Mouse (Mus musculus): ENCODE results near the gene Nup188. TPM values are rescaled to one million over a fixed set of nuclear protein-coding genes. Genes with fewer than 3 reads are reported as not detected.

Gene Nup188
- total RNA-seq, 2 experiments from 2014 or later, result 6.8 to 7.8 TPM

- DNase-seq (ENCODE audit: low spot score), result no peak
Observed at GRCm38 (mm10) chr2:30349196-30349595, 63.0 kb downstream of the Nup188 start.

- no peak for DNase-seq (ENCODE audit: low spot score)
Observed at GRCm38 (mm10) chr2:30351149-30351548, 65.0 kb downstream of the Nup188 start.

DNA sequence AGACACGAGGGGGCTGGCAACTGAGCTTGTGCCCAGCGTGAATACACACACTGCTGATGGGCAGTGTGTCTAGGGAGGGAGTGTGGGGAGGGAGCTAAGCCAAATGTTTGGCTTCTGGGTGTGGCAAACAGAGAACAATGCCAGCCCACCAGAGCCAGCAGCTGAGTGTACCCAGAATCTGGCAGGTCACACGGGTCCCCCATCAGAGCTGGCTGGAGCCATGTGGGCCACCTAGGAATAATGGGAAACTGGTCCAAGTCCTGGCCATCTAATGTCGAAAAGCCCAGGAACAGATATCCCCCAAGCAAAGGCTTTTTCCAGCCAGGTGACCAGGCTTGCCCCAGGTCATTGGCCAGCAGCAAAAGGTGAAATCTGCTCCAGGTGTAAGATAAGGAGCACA, 69.7 kb downstream of the Nup188 start:
- DNase-seq (ENCODE audit: low spot score), result no peak

DNA sequence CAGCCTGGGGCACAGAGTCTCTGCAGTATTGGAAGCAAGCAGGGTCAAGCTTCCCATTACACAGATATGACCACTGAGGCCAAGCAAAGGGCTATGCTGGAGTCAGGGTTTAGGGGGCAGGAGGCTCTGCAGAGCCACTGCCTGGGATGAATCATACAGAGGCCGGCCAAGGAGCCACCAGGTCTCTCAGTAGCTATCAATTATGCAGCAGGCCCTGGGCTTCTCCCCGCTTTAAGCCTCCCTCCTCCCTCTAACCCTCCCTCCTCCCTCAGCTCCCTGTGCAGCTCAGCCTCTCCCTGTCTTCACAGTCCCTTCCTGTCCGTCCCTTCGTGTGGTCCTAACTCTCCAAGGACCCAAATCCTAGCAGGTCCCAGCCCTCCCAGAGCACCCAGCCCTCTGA, 70.1 kb downstream of the Nup188 start:
- DNase-seq (ENCODE audit: low spot score), result no peak

DNA sequence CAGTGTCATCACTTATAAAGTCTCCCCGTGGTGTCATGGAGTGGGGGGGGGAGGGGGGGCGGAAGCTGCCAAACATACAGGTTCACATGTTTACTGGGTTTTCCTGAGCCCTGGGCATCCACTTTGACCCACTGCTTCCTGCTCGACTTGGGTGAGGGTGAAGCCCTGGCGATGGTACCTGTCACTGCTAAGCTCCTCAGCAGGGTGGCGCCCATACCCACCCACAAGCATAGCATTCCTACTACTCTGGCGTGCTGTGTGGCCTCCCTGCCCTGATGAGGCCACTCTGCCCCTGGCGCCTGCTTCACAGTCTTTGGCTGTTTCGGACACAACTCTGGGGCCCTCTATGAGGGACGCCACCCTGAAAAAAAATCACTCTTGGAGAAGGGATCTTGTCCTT, 70.7 kb downstream of the Nup188 start:
- DNase-seq (ENCODE audit: low spot score), result no peak

DNA sequence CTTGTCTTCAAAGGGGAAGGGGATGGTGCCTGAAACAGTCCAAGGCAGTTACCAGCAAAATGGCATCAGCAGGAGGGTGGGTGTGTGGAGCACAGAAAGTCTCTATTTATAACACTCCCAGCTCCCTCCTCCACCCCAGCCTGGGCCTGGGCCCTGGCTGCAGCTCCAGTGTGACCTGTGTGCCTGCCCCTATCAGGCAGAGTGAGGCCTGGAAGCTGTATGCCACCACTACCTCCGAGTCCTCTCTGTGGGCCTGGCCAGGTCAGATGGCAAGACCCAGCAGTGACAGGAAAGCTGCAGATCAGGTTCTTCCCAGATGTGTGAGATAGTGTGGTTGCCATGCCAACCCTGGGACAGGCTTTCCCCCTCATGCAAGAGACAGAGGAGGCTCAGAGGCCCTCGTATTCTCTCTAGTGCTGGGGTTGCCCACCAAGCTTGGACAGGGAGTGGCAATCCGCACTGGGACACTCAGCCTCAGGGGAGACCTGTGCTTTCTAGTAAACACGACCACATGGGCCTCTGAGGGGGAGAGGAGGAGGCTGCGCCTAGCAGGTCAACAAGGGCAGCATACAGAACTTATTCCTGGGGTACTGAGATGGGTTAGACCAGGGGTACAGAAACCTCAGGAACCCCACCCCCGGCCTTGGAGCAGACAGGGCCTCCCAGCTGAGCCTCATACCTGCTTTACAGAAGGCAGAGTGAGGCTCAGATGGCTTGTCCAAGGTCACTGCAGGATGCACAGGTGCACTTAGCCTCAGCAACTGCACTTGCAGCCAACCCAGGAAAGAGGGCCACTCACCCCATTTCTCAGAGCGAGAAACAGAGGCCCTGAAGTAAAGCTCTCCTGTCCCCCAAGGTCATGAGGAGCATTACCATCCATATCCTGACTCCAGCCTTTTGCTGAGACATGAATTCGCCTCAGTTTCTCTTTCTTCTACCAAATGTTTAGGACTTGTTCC, 71.6 kb downstream of the Nup188 start:
- no peak for DNase-seq (ENCODE audit: low spot score)

- DNase-seq (ENCODE audit: low spot score), result peak; percentile 75
Observed at GRCm38 (mm10) chr2:30358533-30359531, 72.6 kb downstream of the Nup188 start, which contains the start of gene Sh3glb2. Gene Sh3glb2 (minus strand): TSS chr2:30359337.

- DNase-seq (ENCODE audit: low spot score), result no peak
Observed at GRCm38 (mm10) chr2:30360626-30361025, 74.4 kb downstream of the Nup188 start.

DNA sequence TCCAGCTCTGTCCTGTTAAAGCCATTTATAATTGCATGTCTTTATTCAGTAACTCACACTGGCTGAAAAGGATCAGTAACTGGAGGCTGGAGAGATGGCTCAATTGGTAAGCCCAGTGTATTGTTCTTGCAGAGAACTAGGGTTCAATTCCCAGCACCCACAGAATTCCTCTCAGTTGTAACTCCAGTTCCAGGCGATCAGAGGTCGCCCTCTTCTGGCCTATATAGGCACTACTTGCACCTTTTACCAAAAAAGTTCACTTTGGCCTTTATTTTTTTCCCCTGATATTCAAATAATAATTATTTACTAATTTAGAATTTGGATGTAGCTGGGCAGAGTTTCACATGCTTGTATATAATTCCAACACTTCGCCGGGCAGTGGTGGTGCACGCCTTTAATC, 76.7 kb downstream of the Nup188 start:
- no peak for DNase-seq (ENCODE audit: low spot score)

DNA sequence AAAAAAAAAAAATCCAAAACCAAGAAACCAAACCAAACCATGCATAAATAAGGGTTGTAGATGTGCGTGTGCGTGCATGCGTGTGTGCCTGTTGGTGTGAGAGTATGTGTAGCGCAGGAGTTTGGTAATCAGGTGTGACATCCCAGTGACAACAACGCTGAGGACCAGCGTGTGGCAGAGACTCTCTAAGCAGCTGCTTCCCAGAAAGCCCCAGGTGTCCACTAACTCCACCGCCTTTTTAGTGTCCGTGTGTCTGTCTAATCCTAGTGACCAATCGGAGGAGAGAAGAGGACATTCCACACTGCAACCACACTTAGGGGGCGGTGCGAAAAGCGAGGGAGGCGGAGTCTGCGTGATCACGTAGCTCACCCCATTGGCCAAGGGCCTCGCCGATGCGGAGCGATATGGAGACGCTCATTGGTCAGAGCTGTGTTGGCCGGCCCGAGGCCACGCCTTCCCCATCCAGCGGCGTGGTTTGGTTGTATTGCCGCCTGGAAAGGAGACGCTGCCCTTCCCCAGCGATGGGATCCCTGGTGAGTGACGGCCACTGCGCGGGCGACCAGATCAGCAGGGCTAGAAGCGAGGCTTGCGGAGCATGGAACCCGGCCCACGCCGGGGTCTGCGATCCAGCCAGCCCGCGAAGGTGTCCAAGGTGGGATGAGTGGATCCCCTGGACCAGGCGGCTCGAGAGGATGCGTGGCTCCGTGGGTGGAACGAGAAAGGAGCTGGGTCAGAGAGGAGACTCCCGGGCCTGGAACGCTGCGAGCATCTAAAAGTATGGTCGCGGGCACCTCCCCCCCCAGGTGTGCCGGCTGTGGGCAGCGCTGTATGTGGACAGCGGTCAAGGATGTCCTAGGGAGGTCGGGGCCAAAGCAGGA, 77.8 kb downstream of the Nup188 start, which contains the start of gene Miga2:
Gene Miga2 (plus strand): TSS at position 461 of the 878 bp plus-strand sequence.
- peak; percentile 100 for DNase-seq (ENCODE audit: low spot score)

DNA sequence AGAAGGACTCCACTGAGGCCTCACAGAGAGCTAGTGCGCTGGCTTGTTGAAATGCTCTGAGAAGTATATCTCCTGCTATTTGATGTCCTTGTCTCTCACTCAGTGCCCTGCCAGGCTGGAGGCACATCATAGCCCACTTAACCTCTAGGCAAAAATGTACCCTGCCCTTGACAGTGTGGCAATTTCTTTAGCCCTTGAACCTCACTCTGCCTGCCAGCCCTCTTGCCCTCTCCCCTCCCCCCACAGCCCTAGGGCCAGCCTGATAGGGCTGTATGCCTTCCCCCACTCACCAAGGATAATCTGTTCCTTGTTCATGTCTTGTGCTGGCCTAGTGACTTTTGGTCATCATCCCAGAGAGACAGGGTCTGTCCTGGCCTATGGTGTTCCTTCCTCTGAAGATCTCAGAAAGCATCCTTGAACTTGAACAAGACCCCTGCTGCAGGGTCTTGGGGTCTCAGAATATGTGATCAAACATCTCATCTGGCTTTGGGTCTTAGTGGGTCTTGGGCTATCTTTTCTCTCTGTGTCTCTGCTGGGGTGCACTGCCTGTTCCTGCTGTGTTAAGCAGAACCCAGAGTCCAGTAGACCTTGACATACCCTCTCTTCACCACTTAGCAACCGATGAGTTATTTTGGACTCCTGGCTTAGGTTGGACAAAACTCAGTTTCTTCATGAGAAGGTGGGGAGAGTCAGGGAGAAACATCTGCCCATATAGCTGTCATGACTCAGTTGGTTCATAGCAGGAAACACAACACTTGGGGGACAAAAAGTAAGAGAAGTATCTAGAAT, 79.3 kb downstream of the Nup188 start:
- DNase-seq (ENCODE audit: low spot score), result no peak

DNA sequence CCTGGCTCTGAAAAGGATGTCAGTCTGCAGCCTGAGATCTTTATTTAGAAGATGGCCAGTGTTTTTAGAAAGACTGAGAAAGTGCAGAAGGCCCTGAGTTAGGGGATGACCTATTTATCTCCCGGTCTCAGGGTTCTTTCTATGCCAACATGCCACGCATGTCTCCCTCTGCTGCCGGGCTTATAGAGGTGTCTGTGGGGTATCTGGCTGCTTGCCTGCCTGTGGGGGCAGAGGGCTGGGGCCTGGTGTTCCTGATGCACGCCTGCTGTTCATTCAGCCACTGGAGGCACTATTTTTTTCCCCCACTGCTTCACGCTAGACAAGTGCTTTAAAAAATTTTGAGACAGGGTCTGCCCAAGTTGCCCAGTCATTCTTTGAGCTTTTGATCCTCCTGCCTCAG, 80.0 kb downstream of the Nup188 start:
- no peak for DNase-seq (ENCODE audit: low spot score)

DNA sequence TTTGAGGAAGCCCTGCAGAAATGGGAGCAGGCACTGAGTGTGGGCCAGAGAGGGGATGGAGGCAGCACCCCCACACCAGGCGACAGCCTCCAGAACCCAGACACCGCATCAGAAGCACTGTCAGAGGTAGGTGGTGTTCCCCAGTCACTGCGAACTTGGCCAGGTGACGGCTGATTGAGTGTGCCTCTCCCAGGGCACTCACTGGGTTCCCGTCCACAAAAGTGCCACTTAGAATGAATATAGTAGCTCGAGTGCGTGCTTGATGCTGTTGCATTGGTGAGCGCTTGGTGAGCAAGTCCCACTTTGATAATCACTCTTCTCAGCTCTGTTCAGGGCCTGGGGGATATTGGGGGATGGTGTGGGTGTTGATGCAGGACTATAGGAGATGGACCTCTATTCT, 85.3 kb downstream of the Nup188 start:
- DNase-seq (ENCODE audit: low spot score), result no peak

GRCm38 (mm10) chr2:30372726-30373125, 86.5 kb downstream of the Nup188 start:
- DNase-seq (ENCODE audit: low spot score), result no peak

GRCm38 (mm10) chr2:30375893-30376292, 89.7 kb downstream of the Nup188 start:
- DNase-seq (ENCODE audit: low spot score), result no peak

DNA sequence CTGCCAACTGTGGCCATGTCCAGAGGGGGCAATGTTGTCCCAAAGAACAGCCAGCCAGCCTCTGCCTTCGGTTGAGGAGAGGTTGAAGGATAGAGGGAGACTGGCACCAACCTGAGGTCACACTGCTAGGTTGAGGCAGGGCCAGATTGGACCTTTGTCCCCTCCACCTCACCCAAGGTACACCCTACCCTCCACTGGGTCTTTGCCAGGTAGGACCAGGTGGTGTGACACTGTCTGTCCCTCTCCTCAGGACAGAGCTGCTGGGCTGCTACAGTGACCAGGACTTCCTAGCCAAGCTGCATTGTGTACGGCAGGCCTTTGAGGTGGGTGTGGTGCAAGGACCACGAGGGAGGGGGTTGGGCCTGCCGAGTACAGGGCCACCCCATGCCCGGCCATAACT, 91.5 kb downstream of the Nup188 start:
- DNase-seq (ENCODE audit: low spot score), result no peak

- no peak for DNase-seq (ENCODE audit: low spot score)
Observed at GRCm38 (mm10) chr2:30379307-30379706, 93.1 kb downstream of the Nup188 start.

GRCm38 (mm10) chr2:30380564-30381376, 94.6 kb downstream of the Nup188 start:
- no peak for DNase-seq (ENCODE audit: low spot score)

- peak; percentile 66 for DNase-seq (ENCODE audit: low spot score)
Observed at GRCm38 (mm10) chr2:30381377-30381725, 95.2 kb downstream of the Nup188 start.
